Mouse (Mus musculus): Measurements from ENCODE around the gene Cd300ld3. TPM values are rescaled to one million over a fixed set of nuclear protein-coding genes. Genes with fewer than 3 reads are reported as not detected.

Cd300ld3 gene
- total RNA-seq (2022) = 1 to 10 TPM in 2 of 4 experiments, under 1 TPM in 2; 0.29 to 2.9 (median 1.2) TPM

- DNase-seq (ENCODE audit: low spot score in 2 of 2) = no peak
Observed at GRCm38 (mm10) chr11:115048259-115048658, at the start of gene Cd300ld3. Gene Cd300ld3 (minus strand): TSS chr11:115048409.

GRCm38 (mm10) chr11:115092140-115092539, 43.9 kb upstream of the Cd300ld3 start:
- DNase-seq (ENCODE audit: low spot score in 2 of 2) = no peak

- no peak for DNase-seq (ENCODE audit: low spot score in 2 of 2)
Observed at GRCm38 (mm10) chr11:115091362-115091901, 43.2 kb upstream of the Cd300ld3 start, which contains the start of gene Rab37. Gene Rab37 (plus strand): TSS chr11:115091431.

- DNase-seq (ENCODE audit: low spot score in 2 of 2) = no peak
Observed at GRCm38 (mm10) chr11:115089853-115090252, 41.6 kb upstream of the Cd300ld3 start.

- DNase-seq (ENCODE audit: low spot score in 2 of 2) = no peak
Observed at GRCm38 (mm10) chr11:115086213-115086612, 38.0 kb upstream of the Cd300ld3 start.

GRCm38 (mm10) chr11:115085064-115085463, 36.9 kb upstream of the Cd300ld3 start:
- no peak for DNase-seq (ENCODE audit: low spot score in 2 of 2)

- no peak for DNase-seq (ENCODE audit: low spot score in 2 of 2)
Observed at GRCm38 (mm10) chr11:115084595-115084994, 36.4 kb upstream of the Cd300ld3 start.

- peak; percentile 14 to 26 for DNase-seq (ENCODE audit: low spot score in 2 of 2)
Observed at GRCm38 (mm10) chr11:115083376-115084139, 35.3 kb upstream of the Cd300ld3 start.

GRCm38 (mm10) chr11:115082196-115082595, 34.0 kb upstream of the Cd300ld3 start:
- no peak for DNase-seq (ENCODE audit: low spot score in 2 of 2)

- DNase-seq (ENCODE audit: low spot score in 2 of 2) = no peak
Observed at GRCm38 (mm10) chr11:115081373-115081772, 33.2 kb upstream of the Cd300ld3 start.

GRCm38 (mm10) chr11:115080886-115081285, 32.7 kb upstream of the Cd300ld3 start:
- no peak for DNase-seq (ENCODE audit: low spot score in 2 of 2)

GRCm38 (mm10) chr11:115078680-115079079, 30.5 kb upstream of the Cd300ld3 start:
- no peak for DNase-seq (ENCODE audit: low spot score in 2 of 2)

- no peak for DNase-seq (ENCODE audit: low spot score in 2 of 2)
Observed at GRCm38 (mm10) chr11:115077436-115077835, 29.2 kb upstream of the Cd300ld3 start.

GRCm38 (mm10) chr11:115075859-115076258, 27.6 kb upstream of the Cd300ld3 start:
- no peak for DNase-seq (ENCODE audit: low spot score in 2 of 2)

GRCm38 (mm10) chr11:115075407-115075806, 27.2 kb upstream of the Cd300ld3 start:
- no peak for DNase-seq (ENCODE audit: low spot score in 2 of 2)

- DNase-seq (ENCODE audit: low spot score in 2 of 2) = no peak
Observed at GRCm38 (mm10) chr11:115073002-115073401, 24.8 kb upstream of the Cd300ld3 start.

GRCm38 (mm10) chr11:115071631-115072294, 23.6 kb upstream of the Cd300ld3 start:
- DNase-seq (ENCODE audit: low spot score in 2 of 2) = peak; percentile 12 to 28

- DNase-seq (ENCODE audit: low spot score in 2 of 2) = no peak
Observed at GRCm38 (mm10) chr11:115071015-115071551, 22.9 kb upstream of the Cd300ld3 start.

GRCm38 (mm10) chr11:115066768-115067167, 18.6 kb upstream of the Cd300ld3 start:
- DNase-seq (ENCODE audit: low spot score in 2 of 2) = no peak

- DNase-seq (ENCODE audit: low spot score in 2 of 2) = no peak
Observed at GRCm38 (mm10) chr11:115062077-115062476, 13.9 kb upstream of the Cd300ld3 start, which contains the start of gene Cd300e. Gene Cd300e (minus strand): TSS chr11:115062177.

- no peak for DNase-seq (ENCODE audit: low spot score in 2 of 2)
Observed at GRCm38 (mm10) chr11:115059797-115060196, 11.6 kb upstream of the Cd300ld3 start.

GRCm38 (mm10) chr11:115058701-115059100, 10.5 kb upstream of the Cd300ld3 start:
- no peak for DNase-seq (ENCODE audit: low spot score in 2 of 2)
